Mouse (Mus musculus) c-Kit-positive CD71-negative TER-119-negative erythroid progenitor cells, embryonic 14.5 days (primary cell): ENCODE measurements around the gene Bicdl2.

ENCODE experiments used
- DNase-seq: peaks from one replicate; pipeline ENCODE4 v3.0.0-alpha.2; 2013; ENCODE audit warnings: low read depth

Bicdl2 gene

DNA sequence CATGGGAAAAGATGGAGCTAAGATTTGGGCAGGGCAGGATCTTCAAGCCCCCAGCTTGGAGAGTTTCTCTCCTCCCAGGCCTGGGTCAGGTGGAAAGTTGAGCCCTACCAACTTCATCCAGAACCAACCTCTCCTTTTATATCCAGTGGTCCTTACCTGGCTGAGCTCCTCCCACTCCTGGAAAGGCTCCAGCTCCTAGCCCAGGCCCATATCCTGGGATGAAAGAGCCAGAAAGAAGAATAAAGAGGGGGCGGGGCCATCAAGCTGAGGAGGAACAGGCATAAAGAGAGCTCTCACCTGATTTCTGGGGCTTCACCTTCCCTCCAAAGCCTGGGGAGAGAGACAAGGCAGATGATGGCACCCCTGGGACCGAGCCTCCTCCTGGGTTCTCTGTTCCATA, 56.7 kb downstream of the Bicdl2 start:
- DNase-seq = no peak
